8 mouse cellular contexts compared by ENCODE assay signal in the genomic region with DNA sequence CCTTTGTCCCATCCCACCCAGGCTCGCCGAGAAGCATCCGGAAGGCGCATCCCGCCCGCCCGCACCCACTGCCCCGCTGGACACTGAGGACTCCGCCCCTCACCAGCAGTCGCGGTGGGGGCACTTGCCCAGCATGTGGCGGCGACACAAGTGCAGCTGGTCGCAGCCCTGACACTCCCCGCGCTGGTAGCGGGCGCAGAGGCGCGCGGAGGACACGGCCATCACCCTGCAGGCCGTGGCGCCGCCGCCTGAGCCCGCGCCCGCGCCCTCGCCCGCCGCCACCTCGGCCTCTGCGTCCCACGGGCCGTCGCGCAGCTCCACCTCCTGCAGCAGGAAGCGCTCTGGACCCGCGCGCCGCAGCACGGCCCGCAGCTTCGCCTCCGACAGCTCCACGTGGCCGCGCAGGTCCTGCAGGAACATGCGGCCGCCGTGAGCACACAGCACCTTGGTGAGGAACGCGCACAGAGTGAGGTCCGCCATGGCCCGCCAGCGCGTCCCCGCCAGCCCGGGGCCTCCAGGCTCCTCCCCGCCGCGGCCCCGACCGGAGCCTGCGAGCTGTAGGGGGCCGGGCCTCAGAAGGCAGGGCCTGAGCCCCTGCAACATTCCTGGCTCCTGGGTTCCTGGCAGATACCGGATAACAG. TPM values are rescaled to one million over a fixed set of nuclear protein-coding genes. Genes with fewer than 3 reads are reported as not detected.
DNase-seq lines count a peak whose midpoint lies in the region; ATAC-seq lines count a peak whose summit lies in the region.

A gene (minus strand): TSS at position 499 of the 641 bp plus-strand sequence.

- peaks cover 17% of the 10 kb centered on the region for H3K4me1 ChIP-seq in hindbrain, embryonic 13.5 days (replicated peaks)

- H3K9ac ChIP-seq in hindbrain, embryonic 13.5 days = peak within 1 kb of the TSS; percentile 94

- under 1% methylated on average over 63 of the region's 70 CpGs for WGBS in hindbrain, embryonic 13.5 days

- H3K4me2 ChIP-seq in hindbrain, embryonic 13.5 days = peak within 1 kb of the TSS; percentile 70

- no peaks in the 10 kb centered on the region for H3K9me3 ChIP-seq in hindbrain, embryonic 13.5 days

- H3K4me3 ChIP-seq in hindbrain, embryonic 13.5 days = peak within 1 kb of the TSS; percentile 69

- H3K36me3 ChIP-seq in hindbrain, embryonic 13.5 days = peaks cover 23% of the 10 kb centered on the region

- no peaks in the 10 kb centered on the region for H3K27me3 ChIP-seq in hindbrain, embryonic 13.5 days

- peak; percentile 97 for ATAC-seq in hindbrain, embryonic 13.5 days (ENCODE audit: low FRiP score)

- DNase-seq in Muller cell, postnatal 12 days (ENCODE audit: inconsistent ontology term) = peak; percentile 87
- peak; percentile 72 for DNase-seq in cerebellum, adult 9-10 months
- DNase-seq in frontal cortex, postnatal 14 days (ENCODE audit: low spot score in 2 of 2) = peak; percentile 19 to 48
- DNase-seq in left cerebral cortex, adult 11 months (ENCODE audit: low spot score) = peak; percentile 26
- DNase-seq in lung, postnatal 36 days = peak; percentile 50
- DNase-seq in right cerebral cortex, adult 18-20 months = peak; percentile 69
- peak; percentile 16 for DNase-seq in urinary bladder, postnatal 10 days (ENCODE audit: low spot score)

- H3K27ac ChIP-seq in hindbrain, embryonic 13.5 days = peak within 1 kb of the TSS; percentile 95

RNA-seq across cellular contexts. Expression of the gene that starts here (rescaled TPM):
- polyA plus RNA-seq in hindbrain, embryonic 13.5 days (2015; fragmentation: Nextera tagmentation; extraction: Ambion mirVana) = 9.1 and 9.9 TPM in 2 replicates

Comparison
In these comparisons a context has a peak if more than half of its experiments do, and no peak if none do; other contexts are left out.
1. Peak in every context shown above with its lines: DNase-seq, ATAC-seq, H3K4me3 ChIP-seq and H3K27ac ChIP-seq.
2. DNase-seq: peak in every context shown above with its lines; median percentile 87 in Muller cell, postnatal 12 days; 72 in cerebellum, adult 9-10 months; 69 in right cerebral cortex, adult 18-20 months; 50 in lung, postnatal 36 days; 34 in frontal cortex, postnatal 14 days; 26 in left cerebral cortex, adult 11 months; 16 in urinary bladder, postnatal 10 days.